8 mouse cellular contexts compared by ENCODE assay signal in the genomic region with DNA sequence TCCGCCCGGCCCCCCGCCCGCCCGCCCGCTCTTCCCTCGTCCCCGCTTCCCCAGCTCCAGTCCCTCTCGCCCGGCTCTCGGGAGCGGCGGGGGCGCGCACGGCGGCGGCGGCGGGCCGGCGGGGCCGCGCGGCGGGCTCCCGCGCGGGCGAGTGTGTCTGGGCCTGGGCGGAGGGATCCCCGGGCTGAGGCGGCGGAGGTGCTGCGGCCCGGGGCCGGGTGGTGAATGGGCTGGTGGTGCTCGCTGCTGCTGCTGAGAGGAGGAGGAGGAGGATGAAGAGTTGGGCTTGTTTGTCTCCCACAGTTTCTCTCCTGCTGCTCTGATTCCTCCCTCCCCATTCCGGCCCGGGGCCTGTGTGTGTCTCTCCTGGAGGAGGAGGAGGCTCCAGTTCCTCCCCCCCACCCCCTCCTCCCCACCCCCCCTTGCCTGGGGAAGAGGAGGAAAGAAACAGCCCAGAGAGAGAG.
DNase-seq lines count a peak whose midpoint lies in the region; ATAC-seq and TF ChIP-seq lines count a peak whose summit lies in the region.

No protein-coding gene starts in this region.

- ATAC-seq in CD4-positive, CD25-positive, alpha-beta regulatory T cell, adult 4 months: peak; percentile 70
- peak; percentile 90 for ATAC-seq in erythroid progenitor cell, adult 5-6 weeks (replicated peaks; ENCODE audit: low FRiP score, poor library complexity, severe bottlenecking)
- peak; percentile 72 for ATAC-seq in heart, embryonic 13.5 days (ENCODE audit: extremely low read depth, insufficient number of reproducible peaks, low FRiP score, low TSS enrichment)
- ATAC-seq in liver, embryonic 11.5 days (replicated peaks; ENCODE audit: low FRiP score): peak; percentile 84

- peak; percentile 75 for TF ChIP-seq POLR2A in myocyte (IDR thresholded peaks at IDR 0.05; ENCODE audit: insufficient read length, low read depth)

- H3K4me3 ChIP-seq in brown adipose tissue, adult 24 weeks (ENCODE audit: insufficient read depth, low read depth, low read length): peak overlapping the region; percentile 77
- H3K4me3 ChIP-seq in heart, embryonic 13.5 days: peak overlapping the region; percentile 87
- peak overlapping the region; percentile 85 for H3K4me3 ChIP-seq in liver, embryonic 11.5 days (ENCODE audit: low read depth, low read length)
- H3K4me3 ChIP-seq in myocyte: peak overlapping the region; percentile 82

- H3K27me3 ChIP-seq in heart, embryonic 13.5 days (replicated peaks): no peaks in the 10 kb centered on the region
- no peaks in the 10 kb centered on the region for H3K27me3 ChIP-seq in liver, embryonic 11.5 days (replicated peaks; ENCODE audit: control insufficient read depth, insufficient read depth, low read length)
- no peaks in the 10 kb centered on the region for H3K27me3 ChIP-seq in myocyte (ENCODE audit: control insufficient read depth, insufficient read depth, insufficient read length)

- H3K9ac ChIP-seq in heart, embryonic 13.5 days: peak overlapping the region; percentile 95
- peak overlapping the region; percentile 88 for H3K9ac ChIP-seq in liver, embryonic 11.5 days (ENCODE audit: low read depth, low read length)

- WGBS in heart, embryonic 13.5 days: 1% methylated on average over 28 of the region's 40 CpGs
- WGBS in liver, embryonic 11.5 days: 0% methylated on average over 36 of the region's 40 CpGs

- H3K4me2 ChIP-seq in heart, embryonic 13.5 days: peak overlapping the region; percentile 89
- H3K4me2 ChIP-seq in liver, embryonic 11.5 days: peak overlapping the region; percentile 96
- H3K4me2 ChIP-seq in myocyte (ENCODE audit: low read depth): peak overlapping the region; percentile 70

- no peaks in the 10 kb centered on the region for H3K36me3 ChIP-seq in heart, embryonic 13.5 days
- H3K36me3 ChIP-seq in liver, embryonic 11.5 days (ENCODE audit: control insufficient read depth, insufficient read depth, low read length): no peaks in the 10 kb centered on the region
- H3K36me3 ChIP-seq in myocyte (ENCODE audit: control insufficient read depth, insufficient read depth): no peaks in the 10 kb centered on the region

- peak overlapping the region; percentile 81 for H3K27ac ChIP-seq in brown adipose tissue, adult 24 weeks (replicated peaks; ENCODE audit: low read depth, low read length)
- H3K27ac ChIP-seq in heart, embryonic 13.5 days (replicated peaks): peak overlapping the region; percentile 100
- H3K27ac ChIP-seq in liver, embryonic 11.5 days (ENCODE audit: low read depth, low read length): peak overlapping the region; percentile 98

- no peaks in the 10 kb centered on the region for H3K9me3 ChIP-seq in heart, embryonic 13.5 days
- no peaks in the 10 kb centered on the region for H3K9me3 ChIP-seq in liver, embryonic 11.5 days (ENCODE audit: control insufficient read depth, low read length)

- peaks cover 32% of the 10 kb centered on the region for H3K79me2 ChIP-seq in myocyte (ENCODE audit: control insufficient read depth, insufficient read depth)

- peak; percentile 96 for DNase-seq in kidney, postnatal 10 days
- peak; percentile 94 for DNase-seq in liver, embryonic 11.5 days (ENCODE audit: low spot score)
- DNase-seq in spleen, postnatal 4 days (ENCODE audit: low spot score in 2 of 2): peak; percentile 91 to 95

- peak overlapping the region; percentile 20 for H3ac ChIP-seq in myocyte (ENCODE audit: control insufficient read depth, insufficient read length)

- H3K4me1 ChIP-seq in brown adipose tissue, adult 24 weeks (ENCODE audit: control insufficient read depth, insufficient read depth, insufficient read length, low read length): peaks cover 5% of the 10 kb centered on the region; the same call in 1 of the 2 replicates
- peaks cover 30% of the 10 kb centered on the region for H3K4me1 ChIP-seq in heart, embryonic 13.5 days
- no peaks in the 10 kb centered on the region; the same call in 1 of the 2 replicates for H3K4me1 ChIP-seq in liver, embryonic 11.5 days (replicated peaks; ENCODE audit: control insufficient read depth, insufficient read depth, low read length)

TF ChIP-seq in myocyte, 11 proteins besides CTCF, POLR2A, EP300 and RAD21:
- TF ChIP-seq MYOG (IDR thresholded peaks at IDR 0.05; ENCODE audit: control insufficient read depth in 1 of 3, insufficient read depth in 1 of 3, insufficient read length in 2 of 3, low read depth in 2 of 3) (peak in 1 of 3 experiments; percentile 37), MAX (IDR thresholded peaks at IDR 0.05; ENCODE audit: low read depth) (no peak), POLR2AphosphoS2 (IDR thresholded peaks at IDR 0.05; ENCODE audit: insufficient read length, low read depth) (peak; percentile 81), MYOD1 (IDR thresholded peaks at IDR 0.05; ENCODE audit: control insufficient read depth in 1 of 3, insufficient read length in 2 of 3, low read depth in 2 of 3) (peak in 1 of 3 experiments; percentile 33)

Comparison
In these comparisons a context has a peak if more than half of its experiments do, and no peak if none do; other contexts are left out.
1. Peak in every context shown above with its lines: DNase-seq, ATAC-seq, H3K4me3 ChIP-seq and H3K27ac ChIP-seq.